Mouse (Mus musculus) myocyte (in vitro differentiated cells): Measurements from ENCODE around the gene Chn2. TPM values are rescaled to one million over a fixed set of nuclear protein-coding genes. Genes with fewer than 3 reads are reported as not detected.

ENCODE experiments used
- H3K27me3 ChIP-seq: one replicate; pipeline ENCODE4 v1.6.1; 2011; ENCODE audit not compliant: control insufficient read depth, insufficient read depth, insufficient read length
- H3K36me3 ChIP-seq: one replicate; pipeline ENCODE4 v1.6.1; 2011; ENCODE audit not compliant: control insufficient read depth, insufficient read depth
- H3K4me2 ChIP-seq: one replicate; pipeline ENCODE4 v1.6.1; 2011; ENCODE audit warnings: low read depth, control low read depth
- H3K4me3 ChIP-seq: one replicate; pipeline ENCODE4 v1.5.1; 2011; ENCODE audit warnings: mild to moderate bottlenecking, control low read depth, moderate library complexity
- H3K79me2 ChIP-seq: one replicate; pipeline ENCODE4 v1.6.1; 2011; ENCODE audit not compliant: control insufficient read depth, insufficient read depth
- H3ac ChIP-seq: one replicate; pipeline ENCODE4 v1.6.1; 2011; ENCODE audit not compliant: control insufficient read depth, insufficient read length
- CEBPB ChIP-seq: IDR thresholded peaks from 2 replicates; pipeline ENCODE4 v1.6.1; 2011; ENCODE audit warnings: mild to moderate bottlenecking, moderate library complexity; ENCODE audit not compliant: poor library complexity, insufficient read depth, severe bottlenecking
- E2F4 ChIP-seq: IDR thresholded peaks from one replicate; pipeline ENCODE4 v1.6.1; 2011; ENCODE audit warnings: mild to moderate bottlenecking, control low read depth, moderate library complexity; ENCODE audit not compliant: insufficient read depth
- MAX ChIP-seq: IDR thresholded peaks from one replicate; pipeline ENCODE4 v1.6.1; 2011; ENCODE audit warnings: low read depth, mild to moderate bottlenecking, control low read depth
- MYOD1 ChIP-seq, 3 experiments: IDR thresholded peaks; one replicate each; pipeline ENCODE4 v1.6.1; 2011; ENCODE audit warnings: control low read depth in 2 of 3, low read depth in 2 of 3, mild to moderate bottlenecking in 2 of 3, moderate library complexity in 1 of 3; ENCODE audit not compliant: insufficient read length in 2 of 3, control insufficient read depth in 1 of 3
- MYOG ChIP-seq, 3 experiments: IDR thresholded peaks; one replicate each; pipeline ENCODE4 v1.6.1; 2011; ENCODE audit warnings: control low read depth in 2 of 3, low read depth in 2 of 3, mild to moderate bottlenecking in 2 of 3; ENCODE audit not compliant: insufficient read length in 2 of 3, control insufficient read depth in 1 of 3, insufficient read depth in 1 of 3
- POLR2A ChIP-seq: IDR thresholded peaks from one replicate; pipeline ENCODE4 v1.6.1; 2011; ENCODE audit warnings: low read depth, mild to moderate bottlenecking, control low read depth, moderate library complexity; ENCODE audit not compliant: insufficient read length
- POLR2AphosphoS2 ChIP-seq: IDR thresholded peaks from one replicate; pipeline ENCODE4 v1.6.1; 2011; ENCODE audit warnings: low read depth, control low read depth; ENCODE audit not compliant: insufficient read length
- REST ChIP-seq: IDR thresholded peaks from one replicate; pipeline ENCODE4 v1.6.1; 2011; ENCODE audit warnings: mild to moderate bottlenecking, control low read depth, moderate library complexity; ENCODE audit not compliant: insufficient read depth, insufficient read length
- SRF ChIP-seq: IDR thresholded peaks from one replicate; pipeline ENCODE4 v1.6.1; 2011; ENCODE audit warnings: low read depth; ENCODE audit not compliant: control insufficient read depth, insufficient read length
- TCF12 ChIP-seq: IDR thresholded peaks from one replicate; pipeline ENCODE4 v1.6.1; 2011; ENCODE audit warnings: mild to moderate bottlenecking, control low read depth; ENCODE audit not compliant: poor library complexity, insufficient read depth, severe bottlenecking
- TCF3 ChIP-seq: IDR thresholded peaks from one replicate; pipeline ENCODE4 v1.6.1; 2011; ENCODE audit warnings: low read depth, control low read depth; ENCODE audit not compliant: insufficient read length
- USF1 ChIP-seq: IDR thresholded peaks from one replicate; pipeline ENCODE4 v1.6.1; 2011; ENCODE audit warnings: low read depth, mild to moderate bottlenecking, control low read depth, moderate library complexity
- polyA plus RNA-seq: library from polyadenylated mRNA; unstranded; fragments of >200 nt; fragmentation: generic; extraction: Trizol; gene quantifications from one replicate; pipeline ENCODE4 v1.2.1, GENCODE M21; 2012; ENCODE audit warnings: missing spikeins

Chn2 gene
- polyA plus RNA-seq, 1 experiment = 6.5 TPM

GRCm38 (mm10) chr6:54278613-54279012 lies 239.3 kb downstream of the Chn2 start:
- TF ChIP-seq CEBPB (peak; percentile 91), TCF12 (peak; percentile 53), POLR2AphosphoS2 (no peak), POLR2A (no peak), TCF3 (peak; percentile 1), MYOG (IDR thresholded peaks at IDR 0.05; ENCODE audit: control insufficient read depth in 1 of 3, insufficient read depth in 1 of 3, insufficient read length in 2 of 3, low read depth in 2 of 3) (peak in 2 of 3 experiments; percentile 53 to 84), MYOD1 (IDR thresholded peaks at IDR 0.05; ENCODE audit: control insufficient read depth in 1 of 3, insufficient read length in 2 of 3, low read depth in 2 of 3) (peak in 2 of 3 experiments; percentile 49 to 64), USF1 (no peak), E2F4 (no peak), SRF (no peak)
- Histone ChIP-seq H3ac (no peak overlapping the region), H3K4me2 (peak overlapping the region; percentile 70), H3K36me3 (no peaks in the 10 kb centered on the region), H3K4me3 (no peak overlapping the region), H3K27me3 (no peaks in the 10 kb centered on the region), H3K79me2 (no peaks in the 10 kb centered on the region)

- Histone ChIP-seq H3K36me3 (no peaks in the 10 kb centered on the region), H3K4me3 (no peak overlapping the region), H3K4me2 (peak overlapping the region; percentile 70), H3K27me3 (no peaks in the 10 kb centered on the region), H3K79me2 (no peaks in the 10 kb centered on the region), H3ac (no peak overlapping the region)
- TF ChIP-seq MAX (no peak), MYOD1 (IDR thresholded peaks at IDR 0.05; ENCODE audit: control insufficient read depth in 1 of 3, insufficient read length in 2 of 3, low read depth in 2 of 3) (peak in 1 of 3 experiments; percentile 8)
Measured at GRCm38 (mm10) chr6:54279391-54279790, 240.0 kb downstream of the Chn2 start.

GRCm38 (mm10) chr6:54280248-54280647 lies 240.9 kb downstream of the Chn2 start:
- Histone ChIP-seq H3K79me2 (no peaks in the 10 kb centered on the region), H3ac (no peak overlapping the region), H3K27me3 (no peaks in the 10 kb centered on the region), H3K4me2 (no peak overlapping the region), H3K36me3 (no peaks in the 10 kb centered on the region), H3K4me3 (no peak overlapping the region)
- TF ChIP-seq USF1 (no peak), MYOD1 (IDR thresholded peaks at IDR 0.05; ENCODE audit: control insufficient read depth in 1 of 3, insufficient read length in 2 of 3, low read depth in 2 of 3) (peak in 1 of 3 experiments; percentile 36)

GRCm38 (mm10) chr6:54283299-54283698 lies 243.9 kb downstream of the Chn2 start:
- TF ChIP-seq CEBPB (no peak), MAX (no peak), USF1 (no peak), POLR2AphosphoS2 (no peak), POLR2A (no peak), SRF (no peak), TCF3 (no peak), REST (no peak), MYOG (IDR thresholded peaks at IDR 0.05; ENCODE audit: control insufficient read depth in 1 of 3, insufficient read depth in 1 of 3, insufficient read length in 2 of 3, low read depth in 2 of 3) (no peak), E2F4 (no peak), MYOD1 (IDR thresholded peaks at IDR 0.05; ENCODE audit: control insufficient read depth in 1 of 3, insufficient read length in 2 of 3, low read depth in 2 of 3) (no peak)
- no peaks in the 10 kb centered on the region for H3K79me2 ChIP-seq
- H3K36me3 ChIP-seq = no peaks in the 10 kb centered on the region
- no peaks in the 10 kb centered on the region for H3K27me3 ChIP-seq
- no peak overlapping the region for H3K4me2 ChIP-seq
- no peak overlapping the region for H3K4me3 ChIP-seq
- H3ac ChIP-seq = no peak overlapping the region

- TF ChIP-seq SRF = no peak
- no peak for TF ChIP-seq MAX
- TF ChIP-seq POLR2AphosphoS2 = no peak
- no peak for TF ChIP-seq MYOD1 (IDR thresholded peaks at IDR 0.05; ENCODE audit: control insufficient read depth in 1 of 3, insufficient read length in 2 of 3, low read depth in 2 of 3)
- no peak for TF ChIP-seq E2F4
- TF ChIP-seq CEBPB = no peak
- no peak for TF ChIP-seq MYOG (IDR thresholded peaks at IDR 0.05; ENCODE audit: control insufficient read depth in 1 of 3, insufficient read depth in 1 of 3, insufficient read length in 2 of 3, low read depth in 2 of 3)
- no peak for TF ChIP-seq REST
- TF ChIP-seq USF1 = no peak
- TF ChIP-seq POLR2A = no peak
- no peak for TF ChIP-seq TCF12
- no peak for TF ChIP-seq TCF3
- H3ac ChIP-seq = no peak overlapping the region
- H3K4me2 ChIP-seq = no peak overlapping the region
- H3K79me2 ChIP-seq = no peaks in the 10 kb centered on the region
- H3K4me3 ChIP-seq = no peak overlapping the region
- H3K27me3 ChIP-seq = no peaks in the 10 kb centered on the region
- H3K36me3 ChIP-seq = no peaks in the 10 kb centered on the region
Measured at GRCm38 (mm10) chr6:54284167-54284711, 244.9 kb downstream of the Chn2 start.
